Mouse (Mus musculus) heart, embryonic 15.5 days (tissue): Measurements from ENCODE around the gene Tcp1. TPM values are rescaled to one million over a fixed set of nuclear protein-coding genes. Genes with fewer than 3 reads are reported as not detected.

Source experiments
- polyA plus RNA-seq: library from polyadenylated mRNA; unstranded; fragments of >200 nt; fragmentation: Nextera tagmentation; extraction: Ambion mirVana; gene quantifications from 2 replicates; pipeline ENCODE4 v1.2.1, GENCODE M21; 2015

The Tcp1 gene
- polyA plus RNA-seq, 1 experiment from 2014 or later = 316 TPM

Other genes with a start within 250 kb of the Tcp1 start
- gene Slc22a1, start 239.9 kb upstream of the Tcp1 start, polyA plus RNA-seq = 30.5 and 51.0 TPM in 2 replicates
- 121 and 127 TPM in 2 replicates for gene Igf2r, start 146.0 kb upstream of the Tcp1 start, polyA plus RNA-seq
- gene Mas1, start 47.6 kb upstream of the Tcp1 start, polyA plus RNA-seq = 0.49 and 0.66 TPM in 2 replicates
- 0.08 TPM in 1 of 2 replicates, not detected in the other for gene Mrgprh, start 39.7 kb upstream of the Tcp1 start, polyA plus RNA-seq
- gene Pnldc1, start 5.5 kb upstream of the Tcp1 start, polyA plus RNA-seq = 0.77 and 1.3 TPM in 2 replicates
- gene Mrpl18, start 644 bp downstream of the Tcp1 start, polyA plus RNA-seq = 165 and 199 TPM in 2 replicates
- 0.29 and 0.40 TPM in 2 replicates for gene Acat3, start 24.9 kb downstream of the Tcp1 start, polyA plus RNA-seq
- gene Acat2, start 45.0 kb downstream of the Tcp1 start, polyA plus RNA-seq = 26.5 and 46.7 TPM in 2 replicates
- gene Wtap, start 78.5 kb downstream of the Tcp1 start, polyA plus RNA-seq = 73.4 and 76.1 TPM in 2 replicates
- gene Sod2, start 91.1 kb downstream of the Tcp1 start, polyA plus RNA-seq = 376 and 436 TPM in 2 replicates
- 0.22 TPM in 1 of 2 replicates, not detected in the other for gene Gpr31b, start 136.6 kb downstream of the Tcp1 start, polyA plus RNA-seq
- 0.05 TPM in 1 of 2 replicates, not detected in the other for gene Tcp10b, start 145.4 kb downstream of the Tcp1 start, polyA plus RNA-seq
- not detected in 2 replicates for gene Unc93a, start 216.1 kb downstream of the Tcp1 start, polyA plus RNA-seq